Mouse (Mus musculus): Measurements from ENCODE around the gene Gm14851. TPM values are rescaled to one million over a fixed set of nuclear protein-coding genes. Genes with fewer than 3 reads are reported as not detected.
"Not testable (repeated sequence)": the region's sequence is repeated elsewhere in the genome, so short reads cannot be mapped to it uniquely, and the experiment has no call there.

Gm14851 gene
- polyA plus RNA-seq (2015; fragmentation: Nextera tagmentation; extraction: Ambion mirVana): not detected in 2 replicates

DNA sequence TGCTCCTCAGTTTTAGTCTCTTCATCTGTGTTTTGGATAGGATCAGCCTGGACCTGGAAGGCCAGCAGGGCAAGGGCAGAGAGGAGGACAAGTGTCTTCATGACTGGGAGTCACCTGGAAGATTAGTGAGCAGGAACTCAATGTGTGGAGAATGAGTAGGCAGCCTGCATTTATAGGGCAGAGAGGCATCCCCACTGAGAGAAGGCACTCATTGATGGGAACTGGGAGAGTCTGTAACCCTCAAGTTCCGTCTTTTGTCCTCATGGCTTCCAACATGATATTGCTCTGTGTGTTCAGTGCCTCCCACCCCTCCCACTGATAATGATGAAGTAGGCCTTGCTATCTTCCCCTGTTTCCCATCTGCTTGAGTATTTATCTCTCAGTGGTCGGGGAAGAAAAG is at the start of gene Gm14851:
Gm14851 (minus strand) TSS at position 101 of the 400 bp plus-strand sequence.
- H3K27ac ChIP-seq (ENCODE audit: low read length); H3K9me3 ChIP-seq (replicated peaks; ENCODE audit: control insufficient read depth, low read length); H3K4me3 ChIP-seq (ENCODE audit: low read length); H3K4me2 ChIP-seq (ENCODE audit: low read depth, low read length); ATAC-seq (replicated peaks; ENCODE audit: extremely low read depth, insufficient read depth, low FRiP score); H3K36me3 ChIP-seq (ENCODE audit: control insufficient read depth, insufficient read depth); H3K4me1 ChIP-seq (ENCODE audit: control insufficient read depth, insufficient read depth, low read length); H3K27me3 ChIP-seq (ENCODE audit: control insufficient read depth, insufficient read depth, low read length); H3K9ac ChIP-seq (ENCODE audit: low read length): not testable (repeated sequence)
- WGBS: no CpG with 5 or more reads among the region's 2 CpGs

- H3K36me3 ChIP-seq (ENCODE audit: control insufficient read depth, insufficient read depth): not testable (repeated sequence)
- WGBS: 40% methylated on average over 3 of the region's 3 CpGs
Measured at GRCm38 (mm10) chr8:21134342-21134741, 38.5 kb upstream of the Gm14851 start, which contains the start of gene Defa30. Gene Defa30, plus strand, starts transcription at chr8:21134642.

GRCm38 (mm10) chr8:21093106-21093505 is 2.7 kb downstream of the Gm14851 start:
- Histone ChIP-seq H3K4me2 (ENCODE audit: low read depth, low read length) (no peak overlapping the region), H3K9ac (ENCODE audit: low read length) (no peak overlapping the region), H3K36me3 (ENCODE audit: control insufficient read depth, insufficient read depth) (no peaks in the 10 kb centered on the region), H3K4me1 (ENCODE audit: control insufficient read depth, insufficient read depth, low read length) (no peaks in the 10 kb centered on the region), H3K4me3 (ENCODE audit: low read length) (no peak overlapping the region), H3K27ac (ENCODE audit: low read length) (no peak overlapping the region), H3K27me3 (ENCODE audit: control insufficient read depth, insufficient read depth, low read length) (no peaks in the 10 kb centered on the region), H3K9me3 (replicated peaks; ENCODE audit: control insufficient read depth, low read length) (no peaks in the 10 kb centered on the region)
- no peak for ATAC-seq (replicated peaks; ENCODE audit: extremely low read depth, insufficient read depth, low FRiP score)
- 29% methylated on average over 4 of the region's 4 CpGs for WGBS

More at GRCm38 (mm10) chr8:21134342-21134741, 38.5 kb upstream of the Gm14851 start, which contains the start of gene Defa30:
- H3K9ac ChIP-seq (ENCODE audit: low read length); H3K4me1 ChIP-seq (ENCODE audit: control insufficient read depth, insufficient read depth, low read length); H3K27ac ChIP-seq (ENCODE audit: low read length); H3K9me3 ChIP-seq (replicated peaks; ENCODE audit: control insufficient read depth, low read length); ATAC-seq (replicated peaks; ENCODE audit: extremely low read depth, insufficient read depth, low FRiP score); H3K4me2 ChIP-seq (ENCODE audit: low read depth, low read length); H3K27me3 ChIP-seq (ENCODE audit: control insufficient read depth, insufficient read depth, low read length); H3K4me3 ChIP-seq (ENCODE audit: low read length): not testable (repeated sequence)

DNA sequence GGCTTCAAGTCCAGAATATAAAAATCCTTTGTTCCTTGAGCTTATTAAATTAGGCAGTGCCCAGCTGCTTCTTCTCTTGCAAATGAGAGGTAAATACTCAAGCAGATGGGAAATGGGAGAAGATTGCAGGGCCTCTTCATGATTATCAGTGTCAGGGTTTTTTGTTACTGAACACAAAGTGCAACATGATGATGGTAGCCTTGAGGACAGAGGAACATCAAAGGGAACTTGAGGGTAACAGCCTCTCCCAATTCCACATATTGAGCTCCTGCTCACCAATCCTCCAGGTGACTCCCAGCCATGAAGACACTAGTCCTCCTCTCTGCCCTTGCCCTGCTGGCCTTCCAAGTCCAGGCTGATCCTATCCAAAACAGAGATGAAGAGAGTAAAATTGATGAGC is 11.7 kb downstream of the Gm14851 start, which contains the start of gene Defa25:
Defa25 (plus strand) TSS at position 301 of the 400 bp plus-strand sequence.
- not testable (repeated sequence) for H3K4me3 ChIP-seq (ENCODE audit: low read length); H3K4me2 ChIP-seq (ENCODE audit: low read depth, low read length); H3K27ac ChIP-seq (ENCODE audit: low read length); H3K9me3 ChIP-seq (replicated peaks; ENCODE audit: control insufficient read depth, low read length); H3K9ac ChIP-seq (ENCODE audit: low read length); H3K27me3 ChIP-seq (ENCODE audit: control insufficient read depth, insufficient read depth, low read length); H3K36me3 ChIP-seq (ENCODE audit: control insufficient read depth, insufficient read depth); H3K4me1 ChIP-seq (ENCODE audit: control insufficient read depth, insufficient read depth, low read length); ATAC-seq (replicated peaks; ENCODE audit: extremely low read depth, insufficient read depth, low FRiP score)

DNA sequence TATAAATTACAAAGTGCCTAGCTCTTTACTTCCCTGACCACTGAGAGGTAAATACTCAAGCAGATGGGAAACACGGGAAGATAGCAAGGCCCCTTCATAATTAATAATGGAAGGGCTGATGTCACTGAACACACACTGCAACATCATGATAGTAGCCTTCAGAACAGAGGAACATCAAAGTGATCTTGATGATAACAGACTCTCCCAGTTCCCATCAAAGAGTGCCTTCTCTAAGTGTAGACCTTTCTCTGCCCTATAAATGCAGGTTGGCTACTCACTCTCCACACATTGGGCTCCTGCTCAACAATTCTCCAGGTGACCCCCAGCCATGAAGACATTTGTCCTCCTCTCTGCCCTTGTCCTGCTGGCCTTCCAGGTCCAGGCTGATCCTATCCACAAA is 31.1 kb downstream of the Gm14851 start, which contains the start of gene Defa35:
Defa35 (plus strand) TSS at position 301 of the 400 bp plus-strand sequence.
- WGBS: 48% methylated on average over 1 of the region's 1 CpGs
- H3K27me3 ChIP-seq (ENCODE audit: control insufficient read depth, insufficient read depth, low read length); H3K4me1 ChIP-seq (ENCODE audit: control insufficient read depth, insufficient read depth, low read length); ATAC-seq (replicated peaks; ENCODE audit: extremely low read depth, insufficient read depth, low FRiP score); H3K36me3 ChIP-seq (ENCODE audit: control insufficient read depth, insufficient read depth); H3K27ac ChIP-seq (ENCODE audit: low read length); H3K4me3 ChIP-seq (ENCODE audit: low read length); H3K9ac ChIP-seq (ENCODE audit: low read length); H3K9me3 ChIP-seq (replicated peaks; ENCODE audit: control insufficient read depth, low read length); H3K4me2 ChIP-seq (ENCODE audit: low read depth, low read length): not testable (repeated sequence)

- H3K27me3 ChIP-seq (ENCODE audit: control insufficient read depth, insufficient read depth, low read length); H3K4me2 ChIP-seq (ENCODE audit: low read depth, low read length); H3K9ac ChIP-seq (ENCODE audit: low read length); H3K27ac ChIP-seq (ENCODE audit: low read length); H3K9me3 ChIP-seq (replicated peaks; ENCODE audit: control insufficient read depth, low read length); H3K4me3 ChIP-seq (ENCODE audit: low read length); ATAC-seq (replicated peaks; ENCODE audit: extremely low read depth, insufficient read depth, low FRiP score); H3K36me3 ChIP-seq (ENCODE audit: control insufficient read depth, insufficient read depth); H3K4me1 ChIP-seq (ENCODE audit: control insufficient read depth, insufficient read depth, low read length): not testable (repeated sequence)
- no CpG with 5 or more reads among the region's 1 CpGs for WGBS
Measured at GRCm38 (mm10) chr8:21054747-21055146, 41.1 kb downstream of the Gm14851 start, which contains the start of gene Defa23. Gene Defa23, plus strand, starts transcription at chr8:21055047.

Other genes with a start within 250 kb of the Gm14851 start
- gene Defb33, start 203.4 kb downstream of the Gm14851 start, polyA plus RNA-seq (2015; fragmentation: Nextera tagmentation; extraction: Ambion mirVana): not detected in 2 replicates
- gene Gm15056, start 193.4 kb downstream of the Gm14851 start, polyA plus RNA-seq (2015; fragmentation: Nextera tagmentation; extraction: Ambion mirVana): not detected in 2 replicates
- not detected in 2 replicates for gene Gm6040, start 174.0 kb downstream of the Gm14851 start, polyA plus RNA-seq (2015; fragmentation: Nextera tagmentation; extraction: Ambion mirVana)
- not detected in 2 replicates for gene AY761185, start 151.3 kb downstream of the Gm14851 start, polyA plus RNA-seq (2015; fragmentation: Nextera tagmentation; extraction: Ambion mirVana)
- 0.55 TPM in 1 of 2 replicates, not detected in the other for gene Defa21, start 70.5 kb downstream of the Gm14851 start, polyA plus RNA-seq (2015; fragmentation: Nextera tagmentation; extraction: Ambion mirVana)
- 0.68 TPM in 1 of 2 replicates, not detected in the other for gene Defa23, start 41.0 kb downstream of the Gm14851 start, polyA plus RNA-seq (2015; fragmentation: Nextera tagmentation; extraction: Ambion mirVana)
- not detected in 2 replicates for gene Defa35, start 31.0 kb downstream of the Gm14851 start, polyA plus RNA-seq (2015; fragmentation: Nextera tagmentation; extraction: Ambion mirVana)
- gene Defa25, start 11.6 kb downstream of the Gm14851 start, polyA plus RNA-seq (2015; fragmentation: Nextera tagmentation; extraction: Ambion mirVana): not detected in 2 replicates
- gene Defa30, start 38.6 kb upstream of the Gm14851 start, polyA plus RNA-seq (2015; fragmentation: Nextera tagmentation; extraction: Ambion mirVana): 0.71 TPM in 1 of 2 replicates, not detected in the other
- 2.1 TPM in 1 of 2 replicates, not detected in the other for gene Defa22, start 66.2 kb upstream of the Gm14851 start, polyA plus RNA-seq (2015; fragmentation: Nextera tagmentation; extraction: Ambion mirVana)
- not detected in 2 replicates for gene Defa31, start 95.6 kb upstream of the Gm14851 start, polyA plus RNA-seq (2015; fragmentation: Nextera tagmentation; extraction: Ambion mirVana)
- not detected in 2 replicates for gene Gm15293, start 105.5 kb upstream of the Gm14851 start, polyA plus RNA-seq (2015; fragmentation: Nextera tagmentation; extraction: Ambion mirVana)
- gene Gm15292, start 153.7 kb upstream of the Gm14851 start, polyA plus RNA-seq (2015; fragmentation: Nextera tagmentation; extraction: Ambion mirVana): not detected in 2 replicates
- gene Defa27, start 219.5 kb upstream of the Gm14851 start, polyA plus RNA-seq (2015; fragmentation: Nextera tagmentation; extraction: Ambion mirVana): not detected in 2 replicates
- gene Defa29, start 231.0 kb upstream of the Gm14851 start, polyA plus RNA-seq (2015; fragmentation: Nextera tagmentation; extraction: Ambion mirVana): not detected in 2 replicates